Mouse (Mus musculus) frontal cortex, postnatal 36 days (tissue): ENCODE data around the gene Btrc.

Experiments used
- DNase-seq, 2 experiments: peaks; one replicate each; pipeline ENCODE4 v3.0.0; 2022; ENCODE audit warnings: low spot score in 2 of 2

The Btrc gene

DNA sequence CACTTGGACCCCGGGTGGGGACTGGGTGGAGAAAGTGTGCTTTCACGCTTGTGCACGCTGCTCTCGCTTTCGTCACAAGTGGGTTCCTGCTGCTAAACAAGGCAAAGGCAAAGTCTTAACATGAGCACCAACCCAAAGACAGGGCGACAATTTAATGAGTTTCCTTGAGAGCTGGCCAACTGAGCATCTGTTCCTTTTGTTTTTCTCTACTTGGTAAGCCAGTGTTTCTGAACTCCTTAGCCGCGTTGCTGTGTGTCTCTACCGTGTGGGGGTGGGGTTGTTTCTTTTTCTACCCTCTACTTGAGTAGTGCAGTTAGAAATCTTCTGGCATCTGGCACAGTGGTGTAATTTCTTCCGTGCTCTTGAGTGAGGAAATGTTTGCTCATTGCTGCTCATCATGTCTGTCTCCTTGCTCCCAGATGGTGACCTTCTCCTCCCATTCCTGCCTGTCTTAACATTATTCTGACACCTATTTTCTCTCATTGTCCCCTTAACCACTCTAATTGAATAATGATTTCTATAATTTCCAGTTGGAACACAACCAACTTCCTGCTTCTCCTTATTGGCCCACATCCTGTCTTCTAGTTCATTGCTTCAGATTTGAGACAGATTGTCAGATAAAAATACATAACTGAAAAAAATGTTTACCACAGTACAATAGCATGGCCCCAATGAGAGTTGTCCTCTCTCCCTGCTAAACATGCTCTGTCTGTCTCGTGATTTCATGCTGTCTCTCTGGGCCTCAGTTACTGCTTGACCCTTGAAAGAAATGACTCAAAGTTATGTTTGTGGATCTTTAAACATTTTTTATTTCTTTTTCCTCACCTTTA, 109.4 kb downstream of the Btrc start:
- DNase-seq = peak; percentile 37 to 49

GRCm38 (mm10) chr19:45474686-45475085, 111.2 kb downstream of the Btrc start:
- DNase-seq = peak in 1 of 2 experiments; percentile 51

DNA sequence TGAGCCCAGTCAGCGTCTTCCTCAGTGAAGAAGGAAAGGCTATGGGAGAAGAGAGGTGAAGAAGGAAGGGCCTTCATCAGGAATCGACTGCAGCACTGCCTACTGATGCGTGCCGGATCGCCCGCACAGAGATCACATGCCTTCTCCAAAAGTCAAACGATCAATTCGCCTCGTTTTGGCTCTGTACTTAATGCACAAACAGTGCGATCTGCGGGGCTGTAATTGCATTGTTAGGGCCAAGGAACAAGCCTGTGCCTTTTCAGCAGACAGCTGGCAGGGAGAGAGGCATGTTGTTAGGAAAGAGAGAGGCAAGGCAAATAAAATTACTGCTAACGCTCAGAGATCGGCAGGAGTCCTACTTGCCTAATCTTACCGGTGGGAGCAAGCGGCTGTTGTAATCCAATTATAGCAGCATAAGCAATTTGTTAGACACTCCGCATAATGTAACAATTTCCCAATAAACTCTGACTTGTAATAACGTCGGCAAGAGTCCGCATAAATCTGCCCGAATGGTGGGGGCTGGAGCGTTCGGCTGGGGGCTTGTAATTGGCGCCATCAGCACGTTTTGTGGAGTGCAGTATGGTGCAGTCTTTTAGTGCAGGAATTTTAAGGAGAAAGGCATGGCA, 112.5 kb downstream of the Btrc start:
- DNase-seq = peak in 1 of 2 experiments; percentile 36

- no peak for DNase-seq
Observed at GRCm38 (mm10) chr19:45479548-45479947, 116.0 kb downstream of the Btrc start.

- no peak for DNase-seq
Observed at GRCm38 (mm10) chr19:45480490-45480889, 117.0 kb downstream of the Btrc start.

- no peak for DNase-seq
Observed at GRCm38 (mm10) chr19:45480951-45481350, 117.4 kb downstream of the Btrc start.

DNA sequence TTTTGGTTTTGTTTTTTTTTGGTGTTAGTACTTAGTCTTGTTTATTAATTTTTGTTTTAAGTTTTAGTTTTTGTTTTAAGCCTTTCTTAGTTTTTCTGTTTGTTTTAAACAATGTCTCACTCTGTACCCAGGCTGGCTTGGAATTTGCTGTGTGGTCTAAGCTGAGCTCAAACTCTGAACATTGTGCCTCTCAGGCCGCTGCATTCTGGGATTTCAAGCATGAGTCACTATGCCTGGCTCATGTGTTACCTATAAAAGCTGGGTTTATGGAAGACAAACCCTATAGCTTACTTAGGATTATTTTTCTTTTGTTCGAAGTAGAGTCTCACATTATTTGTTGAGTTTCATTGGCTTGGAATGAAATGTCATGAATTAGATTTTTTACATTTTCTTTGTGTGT, 119.9 kb downstream of the Btrc start:
- no peak for DNase-seq

- no peak for DNase-seq
Observed at GRCm38 (mm10) chr19:45486206-45486991, 122.9 kb downstream of the Btrc start.

DNA sequence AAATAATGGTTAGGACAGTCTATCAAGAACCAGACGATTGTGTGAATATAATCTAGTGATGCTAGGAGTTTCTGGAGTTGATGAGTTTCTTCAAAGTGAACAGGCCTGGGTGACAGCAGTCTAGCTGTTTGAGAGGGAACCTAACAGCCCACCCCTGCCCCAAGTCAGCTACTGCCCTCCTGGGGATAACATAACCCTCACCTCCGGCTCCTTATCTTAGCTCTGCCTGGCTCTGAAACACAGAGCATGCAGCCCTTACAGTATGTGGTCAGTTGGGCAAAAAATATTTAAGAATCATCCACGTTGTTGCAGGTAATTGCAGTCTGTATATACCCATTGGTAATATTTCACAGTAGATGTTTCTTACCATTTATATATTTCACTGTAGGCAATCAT, 123.5 kb downstream of the Btrc start:
- no peak for DNase-seq

GRCm38 (mm10) chr19:45489961-45490360, 126.4 kb downstream of the Btrc start:
- DNase-seq = no peak

DNA sequence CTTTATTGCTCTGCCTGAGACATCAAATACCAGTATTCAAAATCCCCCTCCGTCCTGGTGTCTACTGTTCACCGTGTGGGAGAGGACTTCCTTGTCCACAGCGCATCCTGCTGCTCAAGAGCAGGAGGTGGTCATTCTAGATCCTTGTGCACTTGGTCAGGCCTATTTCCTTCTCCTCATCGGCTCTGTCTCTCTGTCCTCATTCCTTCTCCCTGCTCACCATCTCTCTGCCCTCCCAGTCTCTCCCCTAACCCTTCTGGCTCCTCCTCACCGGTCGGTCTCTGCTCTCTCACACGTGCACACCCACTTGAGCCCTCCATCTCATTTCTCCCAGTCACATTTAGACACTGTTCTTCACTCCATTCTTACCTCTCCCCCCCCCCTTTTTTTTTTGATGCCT, 127.7 kb downstream of the Btrc start:
- no peak for DNase-seq

DNA sequence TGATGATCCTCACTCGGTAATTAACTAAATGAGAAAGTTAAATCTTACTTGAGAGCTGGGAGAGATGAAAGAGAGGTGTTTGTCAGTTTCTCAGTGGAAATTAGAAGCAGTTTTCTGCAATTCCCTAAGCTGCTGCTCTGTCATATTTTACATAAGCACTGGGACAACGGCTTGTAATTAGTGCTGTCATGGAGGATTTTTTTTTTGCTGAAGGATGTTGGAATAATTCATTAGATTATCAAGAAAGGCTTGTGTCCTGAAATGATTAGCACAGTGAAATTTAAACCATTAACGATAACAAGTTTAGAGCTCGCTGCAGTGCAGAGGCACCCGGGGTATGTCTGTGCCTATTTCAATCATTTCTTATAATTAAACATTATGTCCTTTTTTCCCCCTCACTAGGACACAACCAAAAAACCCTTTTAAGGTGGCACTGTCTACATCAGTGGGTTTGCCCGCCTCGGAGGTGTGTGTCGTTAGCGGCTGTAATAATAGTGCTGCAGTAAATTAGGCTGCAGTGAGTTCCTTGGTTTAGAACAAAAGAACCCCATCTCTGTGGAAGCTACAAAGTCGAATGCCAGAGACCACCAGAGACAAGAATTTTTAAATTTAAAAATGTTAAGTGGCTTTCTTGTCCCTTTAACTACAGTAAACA, 130.7 kb downstream of the Btrc start:
- no peak for DNase-seq

- no peak for DNase-seq
Observed at GRCm38 (mm10) chr19:45505446-45505845, 141.9 kb downstream of the Btrc start.

DNA sequence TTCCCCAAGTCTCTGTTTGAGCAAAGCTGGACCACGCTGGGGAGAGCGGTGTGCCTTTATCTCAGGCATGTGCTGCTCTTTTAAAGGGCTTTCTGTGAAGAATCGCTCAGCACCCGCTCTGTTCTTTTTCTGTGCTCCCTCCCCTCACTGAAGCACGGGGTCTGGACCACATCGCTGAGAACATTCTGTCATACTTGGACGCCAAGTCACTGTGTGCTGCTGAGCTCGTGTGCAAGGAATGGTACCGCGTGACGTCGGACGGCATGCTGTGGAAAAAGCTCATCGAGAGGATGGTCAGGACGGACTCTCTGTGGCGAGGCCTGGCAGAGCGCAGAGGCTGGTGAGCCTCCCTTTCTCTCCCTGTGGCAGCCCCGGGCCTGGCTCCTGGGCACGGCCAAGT, 144.0 kb downstream of the Btrc start:
- no peak for DNase-seq

DNA sequence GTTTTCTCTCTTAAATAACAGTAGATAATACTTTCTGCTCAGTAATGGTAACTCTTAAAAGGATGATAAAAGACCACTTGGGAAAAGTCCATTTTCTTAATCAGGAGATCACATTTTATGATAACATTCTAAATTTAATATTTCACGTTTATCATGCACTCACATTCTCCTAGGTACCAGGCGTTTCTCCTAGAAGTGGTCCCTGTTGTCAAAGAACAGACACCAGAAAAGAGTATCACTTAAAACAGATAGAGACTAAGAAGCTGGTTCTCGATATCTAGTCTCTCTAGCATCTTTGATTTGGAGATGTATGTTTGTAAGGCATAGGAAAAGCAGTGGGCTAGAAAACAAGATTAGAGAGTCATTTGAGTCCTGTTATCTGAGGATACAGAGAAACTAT, 147.1 kb downstream of the Btrc start:
- DNase-seq = no peak

GRCm38 (mm10) chr19:45511406-45511805, 147.9 kb downstream of the Btrc start:
- no peak for DNase-seq

DNA sequence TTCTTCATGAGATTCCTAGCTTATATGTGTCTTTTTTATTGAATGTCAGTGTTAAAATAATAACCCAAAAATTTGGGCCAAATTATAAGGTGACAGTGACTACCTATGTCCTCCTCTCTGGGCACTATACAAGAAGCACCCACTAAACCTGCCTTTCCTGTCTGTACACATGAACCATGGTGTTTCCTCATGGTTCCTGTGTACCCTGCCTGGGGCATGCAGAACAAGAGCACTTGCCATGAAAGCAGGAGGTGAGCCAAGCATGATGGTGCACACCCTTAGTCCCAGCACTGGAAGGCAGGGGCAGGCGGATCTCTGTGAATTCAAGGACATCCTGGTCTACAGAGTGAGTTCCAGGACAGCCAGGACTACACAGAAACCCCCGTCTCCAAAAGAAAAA, 151.8 kb downstream of the Btrc start:
- DNase-seq = no peak

DNA sequence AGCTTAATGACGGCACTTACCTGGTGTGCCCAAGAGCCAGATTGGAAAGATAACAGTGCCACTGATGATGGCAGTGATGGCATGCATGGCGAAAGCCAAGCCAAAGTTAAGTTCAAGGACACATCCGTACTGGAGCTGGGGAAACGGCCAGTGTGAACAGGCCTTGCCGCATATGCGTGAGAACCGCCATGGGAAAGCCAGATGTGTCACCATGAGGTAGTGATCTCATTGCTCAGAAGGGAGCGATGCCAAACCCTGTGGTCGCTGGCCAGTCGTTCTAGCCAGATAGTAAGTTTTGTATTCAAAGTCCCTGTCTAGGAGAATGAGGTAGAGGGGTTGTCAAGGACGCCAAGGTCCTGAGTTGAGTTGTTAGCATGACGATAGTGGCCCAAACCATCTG, 152.7 kb downstream of the Btrc start:
- DNase-seq = no peak

GRCm38 (mm10) chr19:45527382-45527781, 163.8 kb downstream of the Btrc start:
- no peak for DNase-seq

DNA sequence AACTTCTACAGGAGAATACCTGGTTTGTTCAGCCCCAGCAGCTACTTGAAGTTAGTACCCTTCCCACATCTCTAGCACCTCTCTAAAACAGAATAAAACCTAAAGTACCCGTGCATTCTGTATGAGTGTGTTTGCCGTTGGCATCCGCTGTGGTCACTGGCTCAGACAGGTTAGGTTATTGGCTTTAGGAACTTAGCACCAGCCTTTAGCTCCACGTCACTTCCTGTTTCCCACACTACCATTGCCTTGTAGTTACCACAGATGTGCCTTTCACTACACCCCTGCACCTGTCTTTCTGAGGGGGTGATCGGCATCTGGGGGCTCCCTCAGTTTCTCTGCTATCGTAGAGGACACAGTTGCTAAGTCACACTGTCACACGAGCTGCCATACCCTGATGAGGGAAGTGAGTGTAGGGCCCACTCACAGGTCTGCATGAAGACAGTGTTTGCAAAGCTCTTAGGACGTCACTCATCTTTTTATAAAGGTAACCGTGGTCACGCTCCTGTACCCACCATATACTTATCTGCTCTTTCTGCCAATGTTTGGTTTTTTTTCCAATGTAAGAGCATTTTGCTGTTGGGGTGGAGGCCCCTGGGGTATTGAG, 164.5 kb downstream of the Btrc start:
- DNase-seq = no peak

DNA sequence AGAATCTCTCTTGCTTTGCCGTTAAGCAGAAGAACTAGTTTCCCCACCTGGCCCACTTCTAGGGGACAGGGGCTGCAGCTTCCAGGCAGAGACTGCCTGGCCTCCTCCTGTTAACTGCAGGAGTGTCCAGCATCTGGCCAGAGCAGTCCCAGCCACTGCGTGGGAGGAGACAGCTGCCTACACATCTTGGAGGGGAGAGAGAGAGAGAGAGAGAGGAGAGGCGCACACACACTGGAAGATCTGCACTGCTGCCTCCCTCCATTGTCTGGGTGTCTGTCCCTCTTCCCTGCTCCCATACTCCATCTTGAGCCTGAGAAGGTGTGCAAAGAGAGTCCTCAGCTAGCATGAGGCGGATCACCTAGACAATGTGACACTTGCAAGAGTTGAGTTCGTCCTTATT, 165.8 kb downstream of the Btrc start:
- DNase-seq = no peak
